Mouse (Mus musculus) CH12.LX (cell line): ENCODE measurements around the gene Anp32b.

ENCODE experiments used
- E2F4 ChIP-seq: IDR thresholded peaks from 2 replicates; pipeline ENCODE4 v1.6.1; 2011; ENCODE audit warnings: low read depth, low read length, improper control_type of control experiment; ENCODE audit not compliant: insufficient replicate concordance
- ZC3H11A ChIP-seq: IDR thresholded peaks from 2 replicates; pipeline ENCODE4 v1.6.1; 2012; ENCODE audit warnings: low read depth, mild to moderate bottlenecking, inconsistent platforms, low read length, improper control_type of control experiment
- ZNF384 ChIP-seq: IDR thresholded peaks from 2 replicates; pipeline ENCODE4 v1.6.1; 2012; ENCODE audit warnings: low read depth, low read length, improper control_type of control experiment, inconsistent platforms

GRCm38 (mm10) chr4:46498976-46499375 lies 48.3 kb downstream of the Anp32b start:
- TF ChIP-seq ZC3H11A (no peak), E2F4 (no peak), ZNF384 (no peak)
